Mouse (Mus musculus): ENCODE measurements at regions not wholly inside any gene's neighbourhood (a gene's known extent, or its start where the extent isn't known, plus 50 kb on each side); places are given as distances from the start of the nearest gene placed in this dataset.

DNA sequence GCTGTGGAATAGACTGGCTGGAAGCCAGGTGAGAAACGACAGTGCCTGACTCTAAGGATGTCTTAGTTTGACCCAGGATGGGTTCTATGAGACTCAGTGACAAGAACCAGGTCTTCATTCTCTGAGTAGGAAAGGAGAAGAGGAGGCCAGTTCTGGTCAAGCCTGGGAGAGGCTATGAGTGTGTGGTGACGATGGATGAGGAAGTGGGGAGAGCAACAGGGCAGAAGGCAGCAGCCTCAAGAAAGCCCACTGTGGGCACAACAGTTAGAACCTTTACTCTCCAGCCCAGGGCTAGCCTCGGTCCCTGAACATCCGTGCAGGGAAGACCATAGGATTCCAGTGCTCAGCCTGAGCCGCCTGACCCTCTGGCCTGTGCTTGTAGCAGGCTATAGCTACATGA, 147.9 kb upstream of the Rybp start:
- Histone ChIP-seq H3K4me1 (ENCODE audit: control insufficient read depth, insufficient read depth, low read length) (0 out of 2 replicates have a peak, but pooled peaks cover 2% of the 10 kb centered on the region), H3K4me3 (replicated peaks; ENCODE audit: extremely low read depth, low read depth, low read length) (no peak overlapping the region)
- 59% methylated on average over 5 of the region's 5 CpGs for WGBS
- DNase-seq, result no peak
- no peak for TF ChIP-seq CTCF (IDR thresholded peaks at IDR 0.05; ENCODE audit: insufficient read depth, low read length)
- TF ChIP-seq POLR2A (IDR thresholded peaks at IDR 0.05; ENCODE audit: borderline replicate concordance, extremely low read depth, low read depth, low read length), result no peak

DNA sequence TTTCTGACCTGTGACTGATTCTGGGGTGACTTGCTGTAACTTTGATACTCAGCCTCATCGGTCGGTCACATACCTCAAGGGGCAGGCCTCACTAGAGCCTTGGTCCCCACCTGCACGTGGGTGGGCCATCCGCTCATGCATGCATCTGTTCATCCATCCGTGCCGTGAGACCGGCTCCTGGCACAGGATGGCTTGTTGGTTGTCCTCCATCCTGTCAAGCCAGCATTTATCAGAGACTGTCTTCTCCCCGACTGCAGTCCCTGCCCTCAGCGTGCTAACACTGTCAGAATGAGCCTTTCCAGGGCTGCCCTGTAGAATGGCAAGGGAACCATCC, 146.2 kb upstream of the Rybp start:
- DNase-seq, result no peak
- TF ChIP-seq CTCF (IDR thresholded peaks at IDR 0.05; ENCODE audit: insufficient read depth, low read length), result no peak
- no peak for TF ChIP-seq POLR2A (IDR thresholded peaks at IDR 0.05; ENCODE audit: borderline replicate concordance, extremely low read depth, low read depth, low read length)
- H3K4me1 ChIP-seq (ENCODE audit: control insufficient read depth, insufficient read depth, low read length), result 0 out of 2 replicates have a peak, but pooled peaks cover 2% of the 10 kb centered on the region
- no peak overlapping the region for H3K4me3 ChIP-seq (replicated peaks; ENCODE audit: extremely low read depth, low read depth, low read length)
- 74% methylated on average over 9 of the region's 9 CpGs for WGBS

DNA sequence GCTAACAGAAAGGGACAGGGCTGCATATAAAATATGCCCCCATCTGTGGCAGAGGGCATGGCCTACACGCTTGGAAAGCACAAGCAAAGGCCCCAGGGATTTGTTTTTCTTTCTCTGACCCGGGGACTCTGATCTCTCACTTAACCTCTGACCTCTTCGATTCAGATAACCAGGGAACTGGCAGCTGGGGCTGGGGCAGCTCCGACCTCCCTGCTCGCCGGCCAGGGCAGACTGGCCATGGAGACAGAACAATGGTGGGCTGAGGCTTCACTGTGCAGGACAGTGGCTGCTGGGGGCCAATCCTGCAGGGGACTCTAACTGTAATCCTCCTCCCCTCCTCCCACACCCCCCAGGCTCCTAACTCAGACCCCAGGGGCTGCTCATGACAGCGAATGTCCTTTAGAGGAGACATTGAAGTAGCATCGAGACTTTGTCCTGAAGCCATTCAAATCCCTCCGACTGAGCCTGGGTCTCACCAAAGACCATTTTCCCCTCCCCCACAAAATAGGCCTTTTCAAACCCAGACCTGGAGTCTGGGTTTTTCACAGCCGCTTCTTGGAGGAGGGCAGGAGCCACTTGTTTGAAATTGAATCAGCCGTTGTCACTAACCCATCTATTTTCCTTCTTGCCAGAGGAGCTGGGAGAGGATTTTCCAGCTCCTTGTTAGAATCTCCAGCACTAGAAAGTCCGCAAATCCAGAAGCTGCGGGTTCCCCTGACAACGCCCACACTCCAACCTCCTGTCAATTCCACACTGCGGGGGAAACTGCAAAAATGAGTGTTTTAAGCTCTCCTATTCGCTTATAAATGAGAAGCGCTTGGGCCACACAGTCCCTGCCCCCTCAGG, 145.6 kb upstream of the Rybp start:
- H3K4me1 ChIP-seq (ENCODE audit: control insufficient read depth, insufficient read depth, low read length), result no peaks in the 10 kb centered on the region
- 71% methylated on average over 17 of the region's 17 CpGs for WGBS
- H3K4me3 ChIP-seq (replicated peaks; ENCODE audit: extremely low read depth, low read depth, low read length), result no peak overlapping the region
- TF ChIP-seq CTCF (IDR thresholded peaks at IDR 0.05; ENCODE audit: insufficient read depth, low read length) (no peak), POLR2A (IDR thresholded peaks at IDR 0.05; ENCODE audit: borderline replicate concordance, extremely low read depth, low read depth, low read length) (no peak)
- DNase-seq, result no peak

GRCm38 (mm10) chr6:100430286-100430685, 143.0 kb upstream of the Rybp start:
- WGBS, result 92% methylated on average over 4 of the region's 4 CpGs
- TF ChIP-seq CTCF (IDR thresholded peaks at IDR 0.05; ENCODE audit: insufficient read depth, low read length) (no peak), POLR2A (IDR thresholded peaks at IDR 0.05; ENCODE audit: borderline replicate concordance, extremely low read depth, low read depth, low read length) (no peak)
- Histone ChIP-seq H3K4me1 (ENCODE audit: control insufficient read depth, insufficient read depth, low read length) (no peaks in the 10 kb centered on the region), H3K4me3 (replicated peaks; ENCODE audit: extremely low read depth, low read depth, low read length) (no peak overlapping the region)
- DNase-seq, result no peak

DNA sequence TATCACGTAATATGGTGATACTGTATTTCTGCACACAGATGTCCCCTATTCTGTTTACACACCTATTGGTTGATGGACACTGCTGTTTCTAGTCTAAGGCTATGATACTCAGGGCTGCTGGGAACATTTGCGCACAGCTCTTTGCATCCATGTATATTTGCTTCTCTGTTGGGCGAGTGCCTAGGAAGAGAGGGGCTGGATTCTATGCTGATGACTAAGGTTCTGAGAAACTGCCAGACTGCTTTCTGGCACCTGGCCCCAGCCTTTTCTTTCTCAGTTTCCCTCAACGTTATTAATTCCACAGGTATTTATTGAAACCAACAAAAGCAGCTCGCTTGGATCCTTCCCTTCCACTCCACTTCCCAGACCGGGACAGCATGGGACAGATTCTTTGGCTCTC, 142.2 kb upstream of the Rybp start:
- TF ChIP-seq CTCF (IDR thresholded peaks at IDR 0.05; ENCODE audit: insufficient read depth, low read length) (no peak), POLR2A (IDR thresholded peaks at IDR 0.05; ENCODE audit: borderline replicate concordance, extremely low read depth, low read depth, low read length) (no peak)
- WGBS, result 77% methylated on average over 6 of the region's 6 CpGs
- H3K4me3 ChIP-seq (replicated peaks; ENCODE audit: extremely low read depth, low read depth, low read length), result no peak overlapping the region
- no peaks in the 10 kb centered on the region for H3K4me1 ChIP-seq (ENCODE audit: control insufficient read depth, insufficient read depth, low read length)
- DNase-seq, result no peak

GRCm38 (mm10) chr6:100428759-100429158, 141.5 kb upstream of the Rybp start:
- 82% methylated on average over 6 of the region's 6 CpGs for WGBS
- TF ChIP-seq CTCF (IDR thresholded peaks at IDR 0.05; ENCODE audit: insufficient read depth, low read length) (no peak), POLR2A (IDR thresholded peaks at IDR 0.05; ENCODE audit: borderline replicate concordance, extremely low read depth, low read depth, low read length) (no peak)
- DNase-seq, result no peak
- no peak overlapping the region for H3K4me3 ChIP-seq (replicated peaks; ENCODE audit: extremely low read depth, low read depth, low read length)
- H3K4me1 ChIP-seq (ENCODE audit: control insufficient read depth, insufficient read depth, low read length), result no peaks in the 10 kb centered on the region

GRCm38 (mm10) chr6:100425551-100425950, 138.3 kb upstream of the Rybp start:
- no peak for DNase-seq
- 22% methylated on average over 1 of the region's 1 CpGs for WGBS
- TF ChIP-seq CTCF (IDR thresholded peaks at IDR 0.05; ENCODE audit: insufficient read depth, low read length) (no peak), POLR2A (IDR thresholded peaks at IDR 0.05; ENCODE audit: borderline replicate concordance, extremely low read depth, low read depth, low read length) (no peak)
- H3K4me3 ChIP-seq (replicated peaks; ENCODE audit: extremely low read depth, low read depth, low read length), result no peak overlapping the region
- H3K4me1 ChIP-seq (ENCODE audit: control insufficient read depth, insufficient read depth, low read length), result no peaks in the 10 kb centered on the region

GRCm38 (mm10) chr6:100424788-100425403, 137.6 kb upstream of the Rybp start:
- no peak for TF ChIP-seq POLR2A (IDR thresholded peaks at IDR 0.05; ENCODE audit: borderline replicate concordance, extremely low read depth, low read depth, low read length)
- no peak for TF ChIP-seq CTCF (IDR thresholded peaks at IDR 0.05; ENCODE audit: insufficient read depth, low read length)
- 33% methylated on average over 12 of the region's 12 CpGs for WGBS
- H3K4me3 ChIP-seq (replicated peaks; ENCODE audit: extremely low read depth, low read depth, low read length), result no peak overlapping the region
- DNase-seq, result no peak
- no peaks in the 10 kb centered on the region for H3K4me1 ChIP-seq (ENCODE audit: control insufficient read depth, insufficient read depth, low read length)

GRCm38 (mm10) chr6:100424181-100424580, 136.9 kb upstream of the Rybp start:
- H3K4me3 ChIP-seq (replicated peaks; ENCODE audit: extremely low read depth, low read depth, low read length), result no peak overlapping the region
- DNase-seq, result no peak
- TF ChIP-seq POLR2A (IDR thresholded peaks at IDR 0.05; ENCODE audit: borderline replicate concordance, extremely low read depth, low read depth, low read length), result no peak
- no peak for TF ChIP-seq CTCF (IDR thresholded peaks at IDR 0.05; ENCODE audit: insufficient read depth, low read length)
- H3K4me1 ChIP-seq (ENCODE audit: control insufficient read depth, insufficient read depth, low read length), result no peaks in the 10 kb centered on the region
- WGBS, result 93% methylated on average over 6 of the region's 6 CpGs

DNA sequence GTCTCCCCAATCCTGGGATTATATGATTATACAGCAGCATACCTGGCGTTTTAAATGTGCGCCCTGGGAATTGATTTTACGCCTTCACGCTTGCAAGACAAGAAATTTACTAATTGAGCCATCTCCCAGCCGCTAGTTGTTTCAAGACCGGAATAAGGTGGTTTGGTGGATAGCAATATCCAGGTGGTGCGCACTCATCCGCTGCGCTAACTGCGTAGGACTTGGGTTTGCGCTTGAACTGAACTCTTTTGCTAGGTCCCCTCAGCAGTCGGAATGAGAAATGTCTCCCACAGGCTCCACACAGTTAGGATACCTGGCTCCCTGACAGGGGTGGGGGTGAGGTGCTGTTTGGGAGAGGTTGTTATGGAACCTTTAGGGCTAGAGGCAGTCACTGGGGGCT, 136.4 kb upstream of the Rybp start:
- Histone ChIP-seq H3K4me1 (ENCODE audit: control insufficient read depth, insufficient read depth, low read length) (no peaks in the 10 kb centered on the region), H3K4me3 (replicated peaks; ENCODE audit: extremely low read depth, low read depth, low read length) (no peak overlapping the region)
- WGBS, result 97% methylated on average over 12 of the region's 12 CpGs
- TF ChIP-seq POLR2A (IDR thresholded peaks at IDR 0.05; ENCODE audit: borderline replicate concordance, extremely low read depth, low read depth, low read length) (no peak), CTCF (IDR thresholded peaks at IDR 0.05; ENCODE audit: insufficient read depth, low read length) (no peak)
- DNase-seq, result no peak
